Mouse (Mus musculus) forebrain, embryonic 13.5 days (tissue): Measurements from ENCODE around the gene Prr15l. TPM values are rescaled to one million over a fixed set of nuclear protein-coding genes. Genes with fewer than 3 reads are reported as not detected.

Source experiments
- ATAC-seq: fragments of 200-750 bp; cut with Nextera tagmentation; 2 replicates; pipeline ENCODE4 v1.8.0; 2017
- H3K27ac ChIP-seq: fragments of 300-500 bp; sonication (generic); 2 replicates; pipeline ENCODE4 v1.5.1; 2015; ENCODE audit warnings: inconsistent platforms, mild to moderate bottlenecking, moderate library complexity
- H3K27me3 ChIP-seq: fragments of 300-500 bp; sonication (generic); 2 replicates; pipeline ENCODE4 v1.6.1; 2015; ENCODE audit warnings: mild to moderate bottlenecking, inconsistent platforms
- H3K36me3 ChIP-seq: fragments of 300-500 bp; sonication (generic); 2 replicates; pipeline ENCODE4 v1.6.1; 2015; ENCODE audit warnings: mild to moderate bottlenecking, inconsistent platforms; ENCODE audit not compliant: poor library complexity, severe bottlenecking
- H3K4me1 ChIP-seq: fragments of 300-500 bp; sonication (generic); 2 replicates; pipeline ENCODE4 v1.6.1; 2015; ENCODE audit warnings: inconsistent platforms
- H3K4me2 ChIP-seq: fragments of 300-500 bp; sonication (generic); 2 replicates; pipeline ENCODE4 v1.6.1; 2015; ENCODE audit warnings: inconsistent platforms, mild to moderate bottlenecking, moderate library complexity
- H3K4me3 ChIP-seq: fragments of 300-500 bp; sonication (generic); 2 replicates; pipeline ENCODE4 v1.5.1; 2015; ENCODE audit warnings: mild to moderate bottlenecking, inconsistent platforms
- H3K9ac ChIP-seq: fragments of 300-500 bp; sonication (generic); 2 replicates; pipeline ENCODE4 v1.6.1; 2015; ENCODE audit warnings: mild to moderate bottlenecking, inconsistent platforms
- H3K9me3 ChIP-seq: fragments of 300-500 bp; sonication (generic); replicated peaks from 2 replicates; pipeline ENCODE4 v1.6.1; 2016; ENCODE audit warnings: inconsistent platforms
- WGBS: fragments of 180-500 bp; shearing (Covaris S2); methylation state at CpG from one replicate; pipeline ENCODE4 v1.1.7; 2015; 5-methylcytosine and 5-hydroxymethylcytosine counted together
- polyA plus RNA-seq: library from polyadenylated mRNA; unstranded; fragments of >200 nt; fragmentation: Nextera tagmentation; extraction: Ambion mirVana; gene quantifications from 2 replicates; pipeline ENCODE4 v1.2.1, GENCODE M21; 2015

The Prr15l gene
- polyA plus RNA-seq, 1 experiment from 2014 or later = 0.08 TPM

DNA sequence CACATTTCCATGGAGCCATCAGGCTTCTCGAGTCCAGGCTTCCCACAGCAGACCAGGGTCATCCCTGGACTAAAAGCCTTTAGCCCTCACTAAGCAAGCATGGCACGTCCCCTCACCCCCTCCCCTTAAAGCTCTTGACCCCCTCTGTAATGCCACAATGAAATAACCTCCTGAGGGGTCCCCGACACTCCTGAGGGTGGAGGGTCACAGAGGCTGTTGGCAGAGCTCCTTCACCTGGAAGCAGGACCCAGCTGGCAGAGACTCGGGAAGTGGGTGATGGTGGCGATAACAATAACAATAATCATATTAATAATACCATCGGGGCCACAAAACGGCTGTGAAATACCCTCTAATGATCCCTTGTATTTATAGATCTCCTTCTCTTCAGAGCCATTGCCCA, 55.0 kb downstream of the Prr15l start, which contains the start of gene Sp2:
Sp2 (minus strand) TSS at position 101 of the 400 bp plus-strand sequence.
- peak within 1 kb of the TSS; percentile 42 for H3K4me2 ChIP-seq
- no peak for ATAC-seq
- peaks cover 14% of the 10 kb centered on the region for H3K4me1 ChIP-seq
- H3K27me3 ChIP-seq = peaks cover 45% of the 10 kb centered on the region
- no peak within 1 kb of the TSS for H3K27ac ChIP-seq
- WGBS = 74% methylated on average over 7 of the region's 7 CpGs
- peak within 1 kb of the TSS; percentile 43 for H3K9ac ChIP-seq
- no peaks in the 10 kb centered on the region for H3K36me3 ChIP-seq
- H3K9me3 ChIP-seq = no peaks in the 10 kb centered on the region
- H3K4me3 ChIP-seq = no peak within 1 kb of the TSS

DNA sequence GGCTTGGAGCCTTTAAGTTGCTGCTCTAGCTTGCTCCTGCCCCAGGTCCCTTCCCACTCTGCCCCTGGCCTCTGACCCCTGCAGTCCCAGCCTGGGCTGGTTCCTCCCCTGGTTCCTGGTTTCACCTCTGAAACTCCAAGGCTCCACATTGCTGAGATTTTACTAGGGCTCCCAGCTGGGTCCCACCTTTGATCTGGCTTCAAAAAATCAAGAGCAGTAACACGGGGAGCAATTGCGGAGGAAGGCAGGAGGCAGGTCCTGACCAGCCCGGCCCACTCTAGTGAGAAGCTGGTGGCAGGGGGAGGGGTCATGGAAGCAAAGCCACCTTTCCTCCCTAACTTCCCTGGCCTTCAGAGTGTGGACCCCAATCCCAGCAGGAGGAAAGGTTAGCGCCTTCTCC, 57.0 kb downstream of the Prr15l start:
- Histone ChIP-seq H3K4me2 (no peak overlapping the region), H3K27me3 (peaks cover 60% of the 10 kb centered on the region), H3K4me3 (no peak overlapping the region), H3K27ac (no peak overlapping the region), H3K9me3 (no peaks in the 10 kb centered on the region), H3K36me3 (no peaks in the 10 kb centered on the region), H3K9ac (no peak overlapping the region), H3K4me1 (peaks cover 14% of the 10 kb centered on the region)
- ATAC-seq = no peak
- WGBS = 21% methylated on average over 4 of the region's 4 CpGs

- no peaks in the 10 kb centered on the region for H3K36me3 ChIP-seq
- H3K4me1 ChIP-seq = peaks cover 14% of the 10 kb centered on the region
- H3K27me3 ChIP-seq = peaks cover 60% of the 10 kb centered on the region
- H3K9me3 ChIP-seq = no peaks in the 10 kb centered on the region
- no peak overlapping the region for H3K4me2 ChIP-seq
- WGBS = 72% methylated on average over 3 of the region's 3 CpGs
- no peak overlapping the region for H3K9ac ChIP-seq
- ATAC-seq = no peak
- H3K27ac ChIP-seq = no peak overlapping the region
- no peak overlapping the region for H3K4me3 ChIP-seq
Observed at GRCm38 (mm10) chr11:96986463-96986862, 58.6 kb downstream of the Prr15l start.

Other genes starting within 250 kb of the Prr15l start
- 36.2 and 43.0 TPM in 2 replicates for gene Snx11, start 150.5 kb upstream of the Prr15l start, polyA plus RNA-seq
- 156 and 175 TPM in 2 replicates for gene Cbx1, start 139.0 kb upstream of the Prr15l start, polyA plus RNA-seq
- 49.0 and 56.2 TPM in 2 replicates for gene Nfe2l1, start 98.1 kb upstream of the Prr15l start, polyA plus RNA-seq
- gene Copz2, start 78.2 kb upstream of the Prr15l start, polyA plus RNA-seq = 12.3 and 13.8 TPM in 2 replicates
- 102 and 104 TPM in 2 replicates for gene Cdk5rap3, start 11.6 kb upstream of the Prr15l start, polyA plus RNA-seq
- 13.9 and 20.0 TPM in 2 replicates for gene Pnpo, start 15.9 kb downstream of the Prr15l start, polyA plus RNA-seq
- gene Sp2, start 54.9 kb downstream of the Prr15l start, polyA plus RNA-seq = 18.3 and 18.8 TPM in 2 replicates
- gene Sp6, start 85.3 kb downstream of the Prr15l start, polyA plus RNA-seq = 0.15 and 0.21 TPM in 2 replicates
- 22.8 and 23.0 TPM in 2 replicates for gene Scrn2, start 101.8 kb downstream of the Prr15l start, polyA plus RNA-seq
- 3.0 and 3.6 TPM in 2 replicates for gene Lrrc46, start 113.3 kb downstream of the Prr15l start, polyA plus RNA-seq
- gene Mrpl10, start 113.5 kb downstream of the Prr15l start, polyA plus RNA-seq = 59.3 and 60.7 TPM in 2 replicates
- gene Osbpl7, start 122.5 kb downstream of the Prr15l start, polyA plus RNA-seq = 7.8 and 8.7 TPM in 2 replicates
- gene Tbx21, start 187.2 kb downstream of the Prr15l start, polyA plus RNA-seq = 0.27 and 0.31 TPM in 2 replicates
- 4.5 and 5.0 TPM in 2 replicates for gene Tbkbp1, start 223.4 kb downstream of the Prr15l start, polyA plus RNA-seq